Mouse (Mus musculus) forebrain, embryonic 12.5 days (tissue): ENCODE results near the gene Rab44. TPM values are rescaled to one million over a fixed set of nuclear protein-coding genes. Genes with fewer than 3 reads are reported as not detected.

Experiments
- ATAC-seq: fragments of 200-750 bp; cut with Nextera tagmentation; 2 replicates; pipeline ENCODE4 v1.8.0; 2017; ENCODE audit warnings: moderate TSS enrichment; ENCODE audit not compliant: low FRiP score
- H3K27ac ChIP-seq: fragments of 300-500 bp; sonication (generic); 2 replicates; pipeline ENCODE4 v1.5.1; 2016; ENCODE audit warnings: mild to moderate bottlenecking
- H3K27me3 ChIP-seq: fragments of 300-500 bp; sonication (generic); 2 replicates; pipeline ENCODE4 v1.6.1; 2016; ENCODE audit warnings: mild to moderate bottlenecking
- H3K36me3 ChIP-seq: fragments of 300-500 bp; sonication (generic); replicated peaks from 2 replicates; pipeline ENCODE4 v1.6.1; 2016; ENCODE audit warnings: mild to moderate bottlenecking
- H3K4me1 ChIP-seq: fragments of 300-500 bp; sonication (generic); 2 replicates; pipeline ENCODE4 v1.6.1; 2016
- H3K4me2 ChIP-seq: fragments of 300-500 bp; sonication (generic); 2 replicates; pipeline ENCODE4 v1.6.1; 2016; ENCODE audit warnings: mild to moderate bottlenecking, moderate library complexity
- H3K4me3 ChIP-seq: fragments of 300-500 bp; sonication (generic); replicated peaks from 2 replicates; pipeline ENCODE4 v1.5.1; 2016; ENCODE audit warnings: mild to moderate bottlenecking
- H3K9ac ChIP-seq: fragments of 300-500 bp; sonication (generic); 2 replicates; pipeline ENCODE4 v1.6.1; 2016; ENCODE audit warnings: mild to moderate bottlenecking
- H3K9me3 ChIP-seq: fragments of 300-500 bp; sonication (generic); 2 replicates; pipeline ENCODE4 v1.6.1; 2016
- WGBS: fragments of 180-500 bp; shearing (Covaris S2); methylation state at CpG from one replicate; pipeline ENCODE4 v1.1.7; 2016; 5-methylcytosine and 5-hydroxymethylcytosine counted together
- polyA plus RNA-seq: library from polyadenylated mRNA; unstranded; fragments of >200 nt; fragmentation: Nextera tagmentation; extraction: Ambion mirVana; gene quantifications from 2 replicates; pipeline ENCODE4 v1.2.1, GENCODE M21; 2016

The Rab44 gene
- polyA plus RNA-seq, 1 experiment from 2014 or later, result 0.09 TPM

GRCm38 (mm10) chr17:29165452-29165851 is 51.5 kb downstream of the Rab44 start:
- 0 out of 2 replicates have a peak, but pooled peaks have one; percentile 27 for ATAC-seq
- no peaks in the 10 kb centered on the region for H3K36me3 ChIP-seq
- H3K4me3 ChIP-seq, result no peak overlapping the region
- peak overlapping the region; percentile 67 for H3K27ac ChIP-seq
- 9% methylated on average over 6 of the region's 6 CpGs for whole genome bisulfite sequencing
- H3K4me1 ChIP-seq, result peaks cover 21% of the 10 kb centered on the region
- H3K9ac ChIP-seq, result no peak overlapping the region
- no peaks in the 10 kb centered on the region; the same call in 1 of the 2 replicates for H3K27me3 ChIP-seq
- H3K4me2 ChIP-seq, result no peak overlapping the region
- H3K9me3 ChIP-seq, result no peaks in the 10 kb centered on the region

- ATAC-seq, result no peak
- no peak overlapping the region for H3K9ac ChIP-seq
- 40% methylated on average over 8 of the region's 8 CpGs for WGBS
Observed at GRCm38 (mm10) chr17:29165967-29166578, 52.1 kb downstream of the Rab44 start.

GRCm38 (mm10) chr17:29167371-29167770 is 53.4 kb downstream of the Rab44 start:
- WGBS, result 76% methylated on average over 6 of the region's 6 CpGs
- Histone ChIP-seq H3K4me2 (no peak overlapping the region), H3K27ac (no peak overlapping the region), H3K27me3 (peaks cover 3% of the 10 kb centered on the region; the same call in 1 of the 2 replicates), H3K36me3 (no peaks in the 10 kb centered on the region), H3K9me3 (no peaks in the 10 kb centered on the region), H3K4me3 (no peak overlapping the region), H3K4me1 (peaks cover 24% of the 10 kb centered on the region), H3K9ac (no peak overlapping the region)
- ATAC-seq, result no peak

More at GRCm38 (mm10) chr17:29165967-29166578, 52.1 kb downstream of the Rab44 start:
- peaks cover 21% of the 10 kb centered on the region for H3K4me1 ChIP-seq
- H3K4me2 ChIP-seq, result no peak overlapping the region
- H3K36me3 ChIP-seq, result no peaks in the 10 kb centered on the region
- no peaks in the 10 kb centered on the region; the same call in 1 of the 2 replicates for H3K27me3 ChIP-seq
- no peaks in the 10 kb centered on the region for H3K9me3 ChIP-seq
- H3K27ac ChIP-seq, result peak overlapping the region; percentile 67
- H3K4me3 ChIP-seq, result no peak overlapping the region

- Histone ChIP-seq H3K36me3 (no peaks in the 10 kb centered on the region), H3K9ac (no peak overlapping the region), H3K4me1 (peaks cover 24% of the 10 kb centered on the region), H3K4me2 (no peak overlapping the region), H3K9me3 (no peaks in the 10 kb centered on the region), H3K27ac (no peak overlapping the region), H3K27me3 (peaks cover 3% of the 10 kb centered on the region; the same call in 1 of the 2 replicates), H3K4me3 (no peak overlapping the region)
- ATAC-seq, result no peak
- 89% methylated on average over 4 of the region's 4 CpGs for WGBS
Observed at GRCm38 (mm10) chr17:29168438-29168837, 54.5 kb downstream of the Rab44 start.

- H3K27me3 ChIP-seq, result peaks cover 3% of the 10 kb centered on the region; the same call in 1 of the 2 replicates
- H3K4me3 ChIP-seq, result no peak overlapping the region
- peaks cover 24% of the 10 kb centered on the region for H3K4me1 ChIP-seq
- WGBS, result 80% methylated on average over 12 of the region's 12 CpGs
- no peak overlapping the region for H3K27ac ChIP-seq
- ATAC-seq, result no peak
- no peak overlapping the region for H3K9ac ChIP-seq
- no peaks in the 10 kb centered on the region for H3K36me3 ChIP-seq
- H3K9me3 ChIP-seq, result no peaks in the 10 kb centered on the region
- no peak overlapping the region for H3K4me2 ChIP-seq
Observed at GRCm38 (mm10) chr17:29168996-29169601, 55.2 kb downstream of the Rab44 start.

GRCm38 (mm10) chr17:29170431-29171000 is 56.6 kb downstream of the Rab44 start:
- H3K27ac ChIP-seq, result no peak overlapping the region
- H3K9me3 ChIP-seq, result no peaks in the 10 kb centered on the region
- WGBS, result 81% methylated on average over 14 of the region's 14 CpGs
- no peaks in the 10 kb centered on the region for H3K36me3 ChIP-seq
- H3K9ac ChIP-seq, result no peak overlapping the region
- peaks cover 3% of the 10 kb centered on the region; the same call in 1 of the 2 replicates for H3K27me3 ChIP-seq
- peaks cover 9% of the 10 kb centered on the region for H3K4me1 ChIP-seq
- no peak overlapping the region for H3K4me3 ChIP-seq
- no peak for ATAC-seq
- H3K4me2 ChIP-seq, result no peak overlapping the region

- Histone ChIP-seq H3K9ac (no peak overlapping the region), H3K4me1 (peaks cover 6% of the 10 kb centered on the region), H3K4me3 (no peak overlapping the region), H3K27me3 (peaks cover 3% of the 10 kb centered on the region; the same call in 1 of the 2 replicates), H3K27ac (no peak overlapping the region), H3K36me3 (no peaks in the 10 kb centered on the region), H3K9me3 (no peaks in the 10 kb centered on the region), H3K4me2 (no peak overlapping the region)
- ATAC-seq, result peak; percentile 55; the same call in 1 of the 2 replicates
- 30% methylated on average over 14 of the region's 14 CpGs for WGBS
Observed at GRCm38 (mm10) chr17:29171001-29171772, 57.2 kb downstream of the Rab44 start.

GRCm38 (mm10) chr17:29172062-29172461 is 58.1 kb downstream of the Rab44 start:
- Histone ChIP-seq H3K9ac (no peak overlapping the region), H3K4me1 (peaks cover 15% of the 10 kb centered on the region), H3K27me3 (peaks cover 3% of the 10 kb centered on the region; the same call in 1 of the 2 replicates), H3K4me3 (no peak overlapping the region), H3K27ac (no peak overlapping the region), H3K36me3 (no peaks in the 10 kb centered on the region), H3K4me2 (no peak overlapping the region), H3K9me3 (no peaks in the 10 kb centered on the region)
- ATAC-seq, result no peak
- 67% methylated on average over 10 of the region's 10 CpGs for WGBS

GRCm38 (mm10) chr17:29173165-29173564 is 59.2 kb downstream of the Rab44 start:
- 77% methylated on average over 8 of the region's 8 CpGs for WGBS
- Histone ChIP-seq H3K27ac (no peak overlapping the region), H3K27me3 (peaks cover 3% of the 10 kb centered on the region; the same call in 1 of the 2 replicates), H3K4me3 (no peak overlapping the region), H3K36me3 (no peaks in the 10 kb centered on the region), H3K4me1 (peaks cover 16% of the 10 kb centered on the region), H3K4me2 (no peak overlapping the region), H3K9ac (no peak overlapping the region), H3K9me3 (no peaks in the 10 kb centered on the region)
- ATAC-seq, result no peak

GRCm38 (mm10) chr17:29175693-29176092 is 61.7 kb downstream of the Rab44 start:
- Histone ChIP-seq H3K4me3 (no peak overlapping the region), H3K27ac (0 out of 2 replicates have a peak overlapping the region, but pooled peaks have one; percentile 19), H3K27me3 (peaks cover 3% of the 10 kb centered on the region; the same call in 1 of the 2 replicates), H3K36me3 (no peaks in the 10 kb centered on the region), H3K4me1 (peaks cover 16% of the 10 kb centered on the region), H3K9me3 (no peaks in the 10 kb centered on the region), H3K4me2 (no peak overlapping the region), H3K9ac (no peak overlapping the region)
- WGBS, result 67% methylated on average over 3 of the region's 3 CpGs
- no peak for ATAC-seq

- H3K4me2 ChIP-seq, result peak overlapping the region; percentile 27
- H3K4me1 ChIP-seq, result peaks cover 12% of the 10 kb centered on the region
- peak; percentile 83 for ATAC-seq
- no peaks in the 10 kb centered on the region for H3K36me3 ChIP-seq
- 13% methylated on average over 9 of the region's 9 CpGs for WGBS
- no peak overlapping the region for H3K9ac ChIP-seq
- no peak overlapping the region for H3K4me3 ChIP-seq
- H3K9me3 ChIP-seq, result no peaks in the 10 kb centered on the region
- peak overlapping the region; percentile 42; the same call in 1 of the 2 replicates for H3K27ac ChIP-seq
- no peaks in the 10 kb centered on the region; the same call in 1 of the 2 replicates for H3K27me3 ChIP-seq
Observed at GRCm38 (mm10) chr17:29176391-29177267, 62.7 kb downstream of the Rab44 start.
